Mouse (Mus musculus): Measurements from ENCODE around the gene Setd1a. TPM values are rescaled to one million over a fixed set of nuclear protein-coding genes. Genes with fewer than 3 reads are reported as not detected.

Gene Setd1a
- polyA plus RNA-seq, 1 experiment = 9.2 TPM

- H3K4me3 ChIP-seq (ENCODE audit: low read depth, low read length) = no peak overlapping the region
- peaks cover 52% of the 10 kb centered on the region for H3K36me3 ChIP-seq (ENCODE audit: control insufficient read depth, insufficient read depth, low read length)
- TF ChIP-seq CTCF (IDR thresholded peaks at IDR 0.05; ENCODE audit: extremely low read depth, insufficient read length, insufficient replicate concordance, low read depth, low read length) (no peak), POLR2A (IDR thresholded peaks at IDR 0.05; ENCODE audit: low read depth, low read length) (no peak)
- 95% methylated on average over 27 of the region's 27 CpGs for WGBS
- no peak overlapping the region for H3K27ac ChIP-seq (ENCODE audit: insufficient read depth, low read depth, low read length)
- 0 out of 2 replicates have a peak, but pooled peaks cover under 1% of the 10 kb centered on the region for H3K4me1 ChIP-seq (ENCODE audit: control insufficient read depth, insufficient read depth, insufficient read length, low read length)
- H3K27me3 ChIP-seq (ENCODE audit: control insufficient read depth, insufficient read depth, low read length) = no peaks in the 10 kb centered on the region
These were observed 24.4 kb upstream of the Setd1a start for GRCm38 (mm10) chr7:127752069-127752468.

DNA sequence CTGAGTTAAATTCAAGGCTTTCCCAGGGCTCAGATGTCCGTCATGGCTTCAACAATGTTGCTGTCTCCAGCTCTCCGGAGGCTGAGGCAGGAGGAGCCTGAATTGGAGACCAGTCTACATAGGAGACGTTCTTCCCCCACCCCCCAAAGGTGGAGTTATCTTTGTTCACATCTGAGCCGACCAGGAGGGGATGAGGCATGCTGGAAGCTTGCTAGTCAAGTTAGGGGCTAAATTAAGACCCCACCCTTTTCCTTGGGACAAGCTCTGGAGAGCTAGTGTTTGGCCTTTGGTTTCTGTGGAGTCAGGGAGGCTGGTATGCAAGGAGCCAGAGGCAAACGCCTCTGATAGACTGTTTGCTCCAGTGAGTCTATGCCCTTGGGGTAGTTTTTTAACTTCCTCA, 23.3 kb upstream of the Setd1a start:
- Histone ChIP-seq H3K27me3 (ENCODE audit: control insufficient read depth, insufficient read depth, low read length) (no peaks in the 10 kb centered on the region), H3K4me3 (ENCODE audit: low read depth, low read length) (no peak overlapping the region), H3K4me1 (ENCODE audit: control insufficient read depth, insufficient read depth, insufficient read length, low read length) (no peaks in the 10 kb centered on the region), H3K36me3 (ENCODE audit: control insufficient read depth, insufficient read depth, low read length) (peaks cover 55% of the 10 kb centered on the region), H3K27ac (ENCODE audit: insufficient read depth, low read depth, low read length) (no peak overlapping the region)
- TF ChIP-seq POLR2A (IDR thresholded peaks at IDR 0.05; ENCODE audit: low read depth, low read length) (no peak), CTCF (IDR thresholded peaks at IDR 0.05; ENCODE audit: extremely low read depth, insufficient read length, insufficient replicate concordance, low read depth, low read length) (no peak)
- 59% methylated on average over 5 of the region's 5 CpGs for WGBS

- H3K4me3 ChIP-seq (ENCODE audit: low read depth, low read length) = no peak overlapping the region
- WGBS = 75% methylated on average over 7 of the region's 7 CpGs
- no peaks in the 10 kb centered on the region for H3K27me3 ChIP-seq (ENCODE audit: control insufficient read depth, insufficient read depth, low read length)
- no peaks in the 10 kb centered on the region for H3K4me1 ChIP-seq (ENCODE audit: control insufficient read depth, insufficient read depth, insufficient read length, low read length)
- H3K36me3 ChIP-seq (ENCODE audit: control insufficient read depth, insufficient read depth, low read length) = peaks cover 55% of the 10 kb centered on the region
- TF ChIP-seq POLR2A (IDR thresholded peaks at IDR 0.05; ENCODE audit: low read depth, low read length) (no peak), CTCF (IDR thresholded peaks at IDR 0.05; ENCODE audit: extremely low read depth, insufficient read length, insufficient replicate concordance, low read depth, low read length) (no peak)
- no peak overlapping the region for H3K27ac ChIP-seq (ENCODE audit: insufficient read depth, low read depth, low read length)
These were observed 22.7 kb upstream of the Setd1a start for GRCm38 (mm10) chr7:127753741-127754140.

DNA sequence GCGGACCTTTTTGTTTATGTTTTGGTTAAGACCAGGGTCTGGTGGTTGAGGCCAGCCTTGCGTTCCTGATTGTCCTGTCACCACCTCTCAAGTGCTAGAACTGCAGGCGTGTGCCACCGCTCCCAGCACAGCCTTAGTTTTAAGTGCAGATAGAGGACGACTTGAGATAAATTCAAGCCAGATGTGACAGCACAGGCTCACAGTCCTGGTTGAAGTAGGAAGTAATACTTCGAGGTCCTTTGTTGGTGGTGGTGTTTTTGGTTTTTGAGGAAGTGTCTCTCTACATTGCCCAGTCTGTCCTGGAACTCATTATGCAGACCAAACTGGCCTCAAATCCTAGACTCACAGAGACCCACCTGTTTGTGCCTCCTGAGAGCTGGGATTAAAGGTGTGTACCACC, 16.8 kb upstream of the Setd1a start:
- Histone ChIP-seq H3K4me1 (ENCODE audit: control insufficient read depth, insufficient read depth, insufficient read length, low read length) (no peaks in the 10 kb centered on the region; the same call in 1 of the 2 replicates), H3K36me3 (ENCODE audit: control insufficient read depth, insufficient read depth, low read length) (peaks cover 28% of the 10 kb centered on the region), H3K27ac (ENCODE audit: insufficient read depth, low read depth, low read length) (no peak overlapping the region), H3K27me3 (ENCODE audit: control insufficient read depth, insufficient read depth, low read length) (no peaks in the 10 kb centered on the region), H3K4me3 (ENCODE audit: low read depth, low read length) (no peak overlapping the region)
- TF ChIP-seq CTCF (IDR thresholded peaks at IDR 0.05; ENCODE audit: extremely low read depth, insufficient read length, insufficient replicate concordance, low read depth, low read length) (no peak), POLR2A (IDR thresholded peaks at IDR 0.05; ENCODE audit: low read depth, low read length) (no peak)
- WGBS = 73% methylated on average over 6 of the region's 6 CpGs

DNA sequence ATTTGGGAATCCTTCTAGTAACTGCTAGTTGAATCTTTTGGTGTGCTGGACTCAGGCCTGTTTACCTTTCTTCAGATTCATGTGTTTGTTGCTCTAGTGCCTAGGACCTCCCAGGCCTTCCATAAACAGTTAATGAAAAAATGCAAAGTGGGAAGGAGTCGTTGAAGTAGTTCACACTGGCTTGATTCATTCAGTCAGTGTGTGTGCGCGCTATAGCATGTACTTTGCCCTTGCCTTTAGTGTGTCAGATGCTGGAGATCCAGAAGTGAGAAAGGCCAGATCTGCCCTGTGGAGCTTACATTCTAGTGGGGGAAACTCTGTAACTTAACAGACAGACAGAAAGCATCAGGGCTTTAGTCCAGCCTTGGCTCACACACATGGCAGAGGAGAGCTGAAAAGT, 16.0 kb upstream of the Setd1a start:
- no peak for TF ChIP-seq CTCF (IDR thresholded peaks at IDR 0.05; ENCODE audit: extremely low read depth, insufficient read length, insufficient replicate concordance, low read depth, low read length)
- TF ChIP-seq POLR2A (IDR thresholded peaks at IDR 0.05; ENCODE audit: low read depth, low read length) = no peak
- no peak overlapping the region for H3K4me3 ChIP-seq (ENCODE audit: low read depth, low read length)
- H3K27me3 ChIP-seq (ENCODE audit: control insufficient read depth, insufficient read depth, low read length) = no peaks in the 10 kb centered on the region
- no peaks in the 10 kb centered on the region; the same call in 1 of the 2 replicates for H3K4me1 ChIP-seq (ENCODE audit: control insufficient read depth, insufficient read depth, insufficient read length, low read length)
- H3K36me3 ChIP-seq (ENCODE audit: control insufficient read depth, insufficient read depth, low read length) = peaks cover 25% of the 10 kb centered on the region
- 46% methylated on average over 3 of the region's 3 CpGs for WGBS
- no peak overlapping the region for H3K27ac ChIP-seq (ENCODE audit: insufficient read depth, low read depth, low read length)

DNA sequence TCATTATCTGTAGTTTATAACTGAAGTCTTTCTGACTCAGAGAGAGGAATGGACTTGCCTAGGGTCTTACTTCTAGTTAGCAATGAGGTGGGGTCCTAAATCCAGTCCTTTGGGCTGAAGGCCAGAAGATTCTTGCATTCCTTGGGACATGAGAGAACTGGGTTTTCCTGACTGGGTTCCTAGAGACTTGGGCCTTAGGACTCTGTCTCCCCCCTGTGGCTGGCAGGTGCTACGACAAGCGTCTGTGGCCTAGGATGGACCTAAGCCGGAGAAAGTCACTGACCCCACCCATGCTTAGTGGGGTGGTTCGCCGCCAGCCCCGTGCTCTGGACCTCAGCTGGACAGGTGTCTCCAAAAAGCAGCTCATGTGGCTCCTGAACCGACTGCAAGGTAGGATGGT, 15.4 kb upstream of the Setd1a start:
- 13% methylated on average over 7 of the region's 7 CpGs for WGBS
- Histone ChIP-seq H3K36me3 (ENCODE audit: control insufficient read depth, insufficient read depth, low read length) (peaks cover 27% of the 10 kb centered on the region), H3K4me3 (ENCODE audit: low read depth, low read length) (no peak overlapping the region), H3K27ac (ENCODE audit: insufficient read depth, low read depth, low read length) (no peak overlapping the region), H3K4me1 (ENCODE audit: control insufficient read depth, insufficient read depth, insufficient read length, low read length) (no peaks in the 10 kb centered on the region; the same call in 1 of the 2 replicates), H3K27me3 (ENCODE audit: control insufficient read depth, insufficient read depth, low read length) (no peaks in the 10 kb centered on the region)
- TF ChIP-seq CTCF (IDR thresholded peaks at IDR 0.05; ENCODE audit: extremely low read depth, insufficient read length, insufficient replicate concordance, low read depth, low read length) (peak; percentile 89; the same call in 1 of the 2 replicates), POLR2A (IDR thresholded peaks at IDR 0.05; ENCODE audit: low read depth, low read length) (no peak)

DNA sequence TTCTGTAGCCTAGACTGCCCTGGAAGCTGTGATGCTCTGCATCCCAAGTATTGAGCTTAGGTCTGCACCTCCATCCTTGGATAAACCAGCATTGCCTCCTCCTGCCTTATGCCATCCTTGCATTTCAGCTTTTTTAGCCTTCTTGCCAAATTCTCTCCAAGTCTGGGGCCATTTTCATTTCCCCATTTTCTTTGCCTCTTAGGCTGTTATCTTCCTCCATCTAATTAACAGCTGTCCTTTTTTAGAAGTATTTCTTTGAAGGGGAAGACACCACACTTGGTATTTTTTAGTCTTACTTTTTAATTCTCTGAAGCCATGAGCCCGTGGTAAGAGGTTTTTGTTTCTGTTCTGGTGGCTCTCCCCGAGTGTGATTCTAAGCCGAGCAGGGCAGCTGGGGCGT, 12.8 kb upstream of the Setd1a start:
- H3K27me3 ChIP-seq (ENCODE audit: control insufficient read depth, insufficient read depth, low read length) = no peaks in the 10 kb centered on the region
- WGBS = 90% methylated on average over 4 of the region's 4 CpGs
- H3K27ac ChIP-seq (ENCODE audit: insufficient read depth, low read depth, low read length) = no peak overlapping the region
- peaks cover 25% of the 10 kb centered on the region for H3K36me3 ChIP-seq (ENCODE audit: control insufficient read depth, insufficient read depth, low read length)
- H3K4me1 ChIP-seq (ENCODE audit: control insufficient read depth, insufficient read depth, insufficient read length, low read length) = no peaks in the 10 kb centered on the region; the same call in 1 of the 2 replicates
- H3K4me3 ChIP-seq (ENCODE audit: low read depth, low read length) = no peak overlapping the region
- no peak for TF ChIP-seq POLR2A (IDR thresholded peaks at IDR 0.05; ENCODE audit: low read depth, low read length)
- no peak for TF ChIP-seq CTCF (IDR thresholded peaks at IDR 0.05; ENCODE audit: extremely low read depth, insufficient read length, insufficient replicate concordance, low read depth, low read length)

Data from small intestine, adult 2 months (tissue).